Mouse (Mus musculus) testis, adult 2 months (tissue): Measurements from ENCODE around the gene Gfy.

Source experiments
- CTCF ChIP-seq: fragments of 200-500 bp; IDR thresholded peaks from 2 replicates; pipeline ENCODE4 v1.5.1; 2012; ENCODE audit warnings: low read depth, mild to moderate bottlenecking, inconsistent platforms, low read length, moderate library complexity; ENCODE audit not compliant: control insufficient read depth, insufficient read depth, insufficient replicate concordance
- POLR2A ChIP-seq: fragments of 200-500 bp; IDR thresholded peaks from 2 replicates; pipeline ENCODE4 v1.6.1; 2012; ENCODE audit warnings: low read depth, mild to moderate bottlenecking, inconsistent platforms, low read length, moderate library complexity; ENCODE audit not compliant: control insufficient read depth

DNA sequence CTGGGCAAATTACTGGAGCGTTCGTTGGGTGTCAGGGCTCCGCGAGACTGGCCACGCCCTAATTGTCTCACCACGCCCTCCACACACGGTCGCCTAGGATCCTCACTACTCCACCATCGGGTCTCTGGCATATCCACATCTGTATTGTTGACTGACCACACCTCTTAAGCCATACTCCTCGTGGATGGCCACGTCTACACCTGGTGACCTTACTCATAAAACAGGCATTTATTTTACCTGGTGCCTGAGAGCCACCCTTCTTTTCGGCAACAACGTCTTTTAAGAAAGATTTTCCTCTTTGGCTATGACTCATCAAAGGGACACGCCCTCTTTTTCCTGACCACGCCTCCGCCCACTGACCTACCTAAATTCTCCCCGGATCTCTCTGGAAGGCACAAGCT is 32.5 kb upstream of the Gfy start, which contains the start of gene Dkkl1:
- TF ChIP-seq POLR2A, result no peak
- TF ChIP-seq CTCF, result no peak
